Mouse (Mus musculus) cerebellum, adult 2 months (tissue): ENCODE measurements around the gene Taz.

ENCODE experiments used
- CTCF ChIP-seq: fragments of 200-500 bp; IDR thresholded peaks from 2 replicates; pipeline ENCODE4 v1.5.1; 2011; ENCODE audit warnings: low read depth, mild to moderate bottlenecking, control low read depth, low read length, moderate library complexity, borderline replicate concordance; ENCODE audit not compliant: insufficient read depth
- POLR2A ChIP-seq: fragments of 200-500 bp; IDR thresholded peaks from 2 replicates; pipeline ENCODE4 v1.6.1; 2011; ENCODE audit warnings: low read length, control low read depth, borderline replicate concordance; ENCODE audit not compliant: insufficient read depth

- TF ChIP-seq CTCF (no peak), POLR2A (no peak)
Measured at GRCm38 (mm10) chrX:74283092-74283437, 1.4 kb downstream of the Taz start.
